Comparison of ENCODE assay signal across 8 mouse cellular contexts in the genomic region with DNA sequence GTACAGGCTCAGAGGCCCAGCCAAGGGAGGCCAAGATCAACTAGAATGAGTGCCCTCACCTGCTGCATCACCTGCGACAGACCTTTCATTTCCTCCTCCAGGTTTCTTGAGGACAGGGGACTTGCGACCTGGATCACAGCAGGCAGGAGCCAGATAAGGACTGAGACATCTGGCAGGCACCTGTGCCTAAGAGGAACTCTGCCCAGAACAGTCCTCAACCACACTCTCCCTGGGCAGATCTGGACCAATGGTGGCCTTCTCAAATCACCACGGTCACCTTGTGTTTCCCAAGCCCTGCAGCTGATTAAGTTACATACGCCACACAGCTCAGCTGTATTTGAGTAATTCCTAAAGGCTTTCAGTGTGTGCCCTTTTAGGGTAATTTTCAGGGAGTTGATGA. TPM values are rescaled to one million over a fixed set of nuclear protein-coding genes. Genes with fewer than 3 reads are reported as not detected.
DNase-seq lines count a peak whose midpoint lies in the region; ATAC-seq lines count a peak whose summit lies in the region.

No protein-coding gene starts in this region.

- H3K9me3 ChIP-seq in embryonic facial prominence, embryonic 11.5 days (replicated peaks; ENCODE audit: control insufficient read depth, low read length): no peaks in the 10 kb centered on the region
- H3K9me3 ChIP-seq in heart, embryonic 15.5 days (replicated peaks): no peaks in the 10 kb centered on the region

- H3K4me2 ChIP-seq in embryonic facial prominence, embryonic 11.5 days (ENCODE audit: low read depth, low read length): peak overlapping the region; percentile 3; the same call in 1 of the 2 replicates
- peak overlapping the region; percentile 91 for H3K4me2 ChIP-seq in heart, embryonic 15.5 days

- 0 out of 2 replicates have a peak, but pooled peaks cover 2% of the 10 kb centered on the region for H3K4me1 ChIP-seq in embryonic facial prominence, embryonic 11.5 days (ENCODE audit: control insufficient read depth, insufficient read depth, low read length)
- peaks cover 17% of the 10 kb centered on the region for H3K4me1 ChIP-seq in heart, embryonic 15.5 days (replicated peaks)

- DNase-seq in kidney, postnatal 10 days: peak; percentile 11
- no peak for DNase-seq in kidney, adult 18-20 months
- DNase-seq in embryonic facial prominence, embryonic 11.5 days (ENCODE audit: low spot score): no peak
- DNase-seq in urinary bladder, postnatal 36 days (ENCODE audit: low spot score in 2 of 2): no peak
- no peak for DNase-seq in urinary bladder, adult 2 months (ENCODE audit: low spot score)
- DNase-seq in cerebellum, adult 8-10 months: no peak

- H3K27me3 ChIP-seq in embryonic facial prominence, embryonic 11.5 days (ENCODE audit: control insufficient read depth, insufficient read depth, low read length): no peaks in the 10 kb centered on the region
- H3K27me3 ChIP-seq in heart, embryonic 15.5 days: no peaks in the 10 kb centered on the region

- no peak overlapping the region for H3K9ac ChIP-seq in embryonic facial prominence, embryonic 11.5 days (replicated peaks; ENCODE audit: low read length)
- H3K9ac ChIP-seq in heart, embryonic 15.5 days: peak overlapping the region; percentile 56

- H3K79me2 ChIP-seq in macrophage (ENCODE audit: inconsistent target): peaks cover 22% of the 10 kb centered on the region

- H3K27ac ChIP-seq in embryonic facial prominence, embryonic 11.5 days (replicated peaks; ENCODE audit: low read depth, low read length): no peak overlapping the region
- peak overlapping the region; percentile 82; the same call in 1 of the 2 replicates for H3K27ac ChIP-seq in heart, embryonic 15.5 days
- H3K27ac ChIP-seq in macrophage: 0 out of 2 replicates have a peak overlapping the region, but pooled peaks have one; percentile 29

- no peak overlapping the region for H3K4me3 ChIP-seq in embryonic facial prominence, embryonic 11.5 days (ENCODE audit: low read depth, low read length)
- peak overlapping the region; percentile 96 for H3K4me3 ChIP-seq in heart, embryonic 15.5 days
- peak overlapping the region; percentile 56; the same call in 1 of the 2 replicates for H3K4me3 ChIP-seq in macrophage (ENCODE audit: inconsistent target)

- no peak for ATAC-seq in embryonic facial prominence, embryonic 11.5 days (replicated peaks; ENCODE audit: insufficient number of reproducible peaks, low FRiP score, low TSS enrichment, low read depth)
- no peak for ATAC-seq in heart, embryonic 15.5 days (replicated peaks; ENCODE audit: insufficient number of reproducible peaks, insufficient read depth, low FRiP score, low read depth)

- WGBS in embryonic facial prominence, embryonic 11.5 days: 62% methylated on average over 4 of the region's 4 CpGs
- WGBS in heart, embryonic 15.5 days: 51% methylated on average over 4 of the region's 4 CpGs
- WGBS in macrophage (ENCODE audit: missing documents): 65% methylated on average over 4 of the region's 4 CpGs

- no peaks in the 10 kb centered on the region for H3K36me3 ChIP-seq in embryonic facial prominence, embryonic 11.5 days (replicated peaks; ENCODE audit: control insufficient read depth, insufficient read depth, low read depth, low read length)
- no peaks in the 10 kb centered on the region; the same call in 1 of the 2 replicates for H3K36me3 ChIP-seq in heart, embryonic 15.5 days
- H3K36me3 ChIP-seq in macrophage (ENCODE audit: inconsistent target): no peaks in the 10 kb centered on the region

RNA-seq across cellular contexts. Expression of gene Gm9903, which starts 0.9 kb away (rescaled TPM):
- 0.74 and 0.97 TPM in 2 replicates for polyA plus RNA-seq in embryonic facial prominence, embryonic 11.5 days (2014; fragmentation: Nextera tagmentation; extraction: Ambion mirVana)
- 0.74 and 1.0 TPM in 2 replicates for polyA plus RNA-seq in heart, embryonic 15.5 days (2015; fragmentation: Nextera tagmentation; extraction: Ambion mirVana)
- 1 to 10 TPM in 13 of 26 experiments, under 1 TPM in 5, not detected in 8; 0.25 to 2.6 (median 1.5) TPM for total RNA-seq in macrophage (2018; cell fraction: chromatin; rRNA removed)
- total RNA-seq in macrophage (2018; cell fraction: cytosol; rRNA removed): under 1 TPM in 17 of 26 experiments, not detected in 9; 0.05 to 0.58 (median 0.14) TPM
- total RNA-seq in macrophage (2018; cell fraction: nucleus; rRNA removed): 1 to 10 TPM in 12 of 26 experiments, under 1 TPM in 11, not detected in 3; 0.30 to 3.2 (median 1.2) TPM
- polyA plus RNA-seq in macrophage (2018): 0.10 to 0.23 TPM in 2 of 3 replicates, not detected in the other
- polyA plus RNA-seq in urinary bladder, adult 2 months (2012; rRNA removed): 1.0 and 1.1 TPM in 2 replicates

RNA-seq across cellular contexts. Expression of gene Fam53a, which starts 1.2 kb away (rescaled TPM):
- polyA plus RNA-seq in embryonic facial prominence, embryonic 11.5 days (2014; fragmentation: Nextera tagmentation; extraction: Ambion mirVana): 63.3 and 64.9 TPM in 2 replicates
- polyA plus RNA-seq in heart, embryonic 15.5 days (2015; fragmentation: Nextera tagmentation; extraction: Ambion mirVana): 45.3 and 51.4 TPM in 2 replicates
- total RNA-seq in macrophage (2018; cell fraction: chromatin; rRNA removed): 10 to 100 TPM in 18 of 26 experiments, 1 to 10 TPM in 8; 2.3 to 36.5 (median 18.1) TPM
- 10 to 100 TPM in 23 of 26 experiments, 1 to 10 TPM in 3; 7.4 to 23.4 (median 20.1) TPM for total RNA-seq in macrophage (2018; cell fraction: cytosol; rRNA removed)
- total RNA-seq in macrophage (2018; cell fraction: nucleus; rRNA removed): 10 to 100 TPM in 20 of 26 experiments, 1 to 10 TPM in 6; 5.0 to 28.3 (median 15.2) TPM
- polyA plus RNA-seq in macrophage (2018): 9.3 to 21.4 TPM (median 18.9 TPM) in 3 replicates
- 20.9 and 24.2 TPM in 2 replicates for polyA plus RNA-seq in urinary bladder, adult 2 months (2012; rRNA removed)

RNA-seq across cellular contexts. Expression of gene Slbp, which starts 21.8 kb away (rescaled TPM):
- polyA plus RNA-seq in embryonic facial prominence, embryonic 11.5 days (2014; fragmentation: Nextera tagmentation; extraction: Ambion mirVana): 323 and 360 TPM in 2 replicates
- 99.3 and 113 TPM in 2 replicates for polyA plus RNA-seq in heart, embryonic 15.5 days (2015; fragmentation: Nextera tagmentation; extraction: Ambion mirVana)
- 100 to 1,000 TPM in 1 of 26 experiments, 10 to 100 TPM in 25; 24.7 to 108 (median 50.4) TPM for total RNA-seq in macrophage (2018; cell fraction: chromatin; rRNA removed)
- total RNA-seq in macrophage (2018; cell fraction: cytosol; rRNA removed): 10 to 100 TPM; 17.7 to 33.7 (median 28.1) TPM
- 100 to 1,000 TPM in 1 of 26 experiments, 10 to 100 TPM in 25; 18.5 to 101 (median 36.5) TPM for total RNA-seq in macrophage (2018; cell fraction: nucleus; rRNA removed)
- 28.4 to 65.1 TPM (median 34.0 TPM) in 3 replicates for polyA plus RNA-seq in macrophage (2018)
- polyA plus RNA-seq in urinary bladder, adult 2 months (2012; rRNA removed): 24.1 and 28.1 TPM in 2 replicates

RNA-seq across cellular contexts. Expression of gene Tacc3, which starts 27.3 kb away (rescaled TPM):
- polyA plus RNA-seq in embryonic facial prominence, embryonic 11.5 days (2014; fragmentation: Nextera tagmentation; extraction: Ambion mirVana): 318 and 328 TPM in 2 replicates
- polyA plus RNA-seq in heart, embryonic 15.5 days (2015; fragmentation: Nextera tagmentation; extraction: Ambion mirVana): 107 and 117 TPM in 2 replicates
- 10 to 100 TPM in 21 of 26 experiments, 1 to 10 TPM in 5; 4.8 to 40.4 (median 19.6) TPM for total RNA-seq in macrophage (2018; cell fraction: chromatin; rRNA removed)
- 10 to 100 TPM in 18 of 26 experiments, 1 to 10 TPM in 8; 7.4 to 14.6 (median 10.7) TPM for total RNA-seq in macrophage (2018; cell fraction: cytosol; rRNA removed)
- total RNA-seq in macrophage (2018; cell fraction: nucleus; rRNA removed): 10 to 100 TPM in 21 of 26 experiments, 1 to 10 TPM in 5; 4.9 to 37.4 (median 13.4) TPM
- 6.1 to 26.7 TPM (median 22.0 TPM) in 3 replicates for polyA plus RNA-seq in macrophage (2018)
- 6.6 and 6.9 TPM in 2 replicates for polyA plus RNA-seq in urinary bladder, adult 2 months (2012; rRNA removed)

RNA-seq across cellular contexts. Expression of gene Tmem129, which starts 27.6 kb away (rescaled TPM):
- polyA plus RNA-seq in embryonic facial prominence, embryonic 11.5 days (2014; fragmentation: Nextera tagmentation; extraction: Ambion mirVana): 38.6 and 39.9 TPM in 2 replicates
- polyA plus RNA-seq in heart, embryonic 15.5 days (2015; fragmentation: Nextera tagmentation; extraction: Ambion mirVana): 29.5 and 37.6 TPM in 2 replicates
- total RNA-seq in macrophage (2018; cell fraction: chromatin; rRNA removed): 10 to 100 TPM in 6 of 26 experiments, 1 to 10 TPM in 17, under 1 TPM in 3; 0.38 to 15.4 (median 4.5) TPM
- 10 to 100 TPM in 23 of 26 experiments, 1 to 10 TPM in 3; 6.1 to 26.1 (median 18.1) TPM for total RNA-seq in macrophage (2018; cell fraction: cytosol; rRNA removed)
- total RNA-seq in macrophage (2018; cell fraction: nucleus; rRNA removed): 10 to 100 TPM in 13 of 26 experiments, 1 to 10 TPM in 13; 2.2 to 23.7 (median 10.7) TPM
- polyA plus RNA-seq in macrophage (2018): 11.7 to 18.8 TPM (median 18.6 TPM) in 3 replicates
- polyA plus RNA-seq in urinary bladder, adult 2 months (2012; rRNA removed): 30.9 and 39.0 TPM in 2 replicates
